Mouse (Mus musculus): ENCODE results near the gene Dscaml1. TPM values are rescaled to one million over a fixed set of nuclear protein-coding genes. Genes with fewer than 3 reads are reported as not detected.

The Dscaml1 gene
- total RNA-seq, 2 experiments from 2014 or later, result 73.7 to 75.4 TPM

DNA sequence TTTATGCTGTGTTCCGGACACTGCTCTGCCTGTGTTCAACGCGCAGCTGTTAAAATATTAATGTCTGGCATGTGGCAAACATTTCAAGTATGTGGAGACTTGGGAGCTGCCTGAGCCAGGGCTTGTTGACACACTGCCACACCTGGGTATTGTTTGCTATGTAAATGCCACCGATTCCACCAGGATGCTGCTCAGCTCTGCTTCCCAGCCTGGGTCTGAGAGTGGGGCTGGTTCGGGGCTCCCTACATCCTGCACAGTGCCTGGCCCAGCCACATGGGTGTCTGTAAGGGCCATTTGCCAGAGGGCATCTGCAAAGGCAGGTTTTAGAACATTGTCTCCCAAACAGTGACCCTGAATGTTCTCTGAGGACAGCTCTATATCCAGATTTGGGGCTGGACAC is 78.5 kb downstream of the Dscaml1 start:
- DNase-seq (ENCODE audit: low spot score in 2 of 2), result no peak

GRCm38 (mm10) chr9:45505487-45505939 is 79.1 kb downstream of the Dscaml1 start:
- no peak for DNase-seq (ENCODE audit: low spot score in 2 of 2)

GRCm38 (mm10) chr9:45507482-45507881 is 81.1 kb downstream of the Dscaml1 start:
- no peak for DNase-seq (ENCODE audit: low spot score in 2 of 2)

- no peak for DNase-seq (ENCODE audit: low spot score in 2 of 2)
These were observed 84.5 kb downstream of the Dscaml1 start for GRCm38 (mm10) chr9:45510806-45511546.

DNA sequence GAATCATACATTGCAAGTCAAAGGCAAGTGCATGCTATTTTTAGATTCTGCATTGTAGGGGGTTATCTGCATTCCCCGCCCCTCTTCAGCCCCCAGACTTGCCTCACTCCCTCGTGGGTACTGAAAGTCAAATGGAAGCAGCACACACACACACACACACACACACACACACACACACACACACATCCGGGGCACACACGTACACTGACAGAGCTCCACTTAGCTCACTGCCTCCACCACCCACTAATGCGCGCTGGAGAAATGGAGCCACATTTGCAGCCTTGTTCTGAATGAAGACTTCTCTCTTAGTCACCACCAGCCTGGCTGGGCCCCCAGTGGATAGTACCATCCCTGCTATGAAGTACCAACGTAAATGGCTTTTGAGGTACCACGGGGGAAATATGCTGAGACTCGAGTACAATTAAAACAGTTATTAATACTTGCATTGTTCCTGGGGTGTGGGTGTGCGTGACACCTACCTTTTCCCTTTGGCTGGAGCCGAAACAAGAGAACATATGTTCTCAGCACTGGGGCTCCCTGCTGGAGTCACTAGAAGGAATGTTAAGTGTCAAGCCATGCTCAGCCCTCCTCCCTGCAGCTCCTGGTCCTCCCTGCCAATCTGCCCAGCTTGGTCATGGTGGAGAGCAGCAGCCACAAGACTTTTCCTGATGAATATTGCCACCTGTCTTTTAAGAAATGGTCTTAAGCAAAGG is 91.7 kb downstream of the Dscaml1 start:
- no peak for DNase-seq (ENCODE audit: low spot score in 2 of 2)

DNA sequence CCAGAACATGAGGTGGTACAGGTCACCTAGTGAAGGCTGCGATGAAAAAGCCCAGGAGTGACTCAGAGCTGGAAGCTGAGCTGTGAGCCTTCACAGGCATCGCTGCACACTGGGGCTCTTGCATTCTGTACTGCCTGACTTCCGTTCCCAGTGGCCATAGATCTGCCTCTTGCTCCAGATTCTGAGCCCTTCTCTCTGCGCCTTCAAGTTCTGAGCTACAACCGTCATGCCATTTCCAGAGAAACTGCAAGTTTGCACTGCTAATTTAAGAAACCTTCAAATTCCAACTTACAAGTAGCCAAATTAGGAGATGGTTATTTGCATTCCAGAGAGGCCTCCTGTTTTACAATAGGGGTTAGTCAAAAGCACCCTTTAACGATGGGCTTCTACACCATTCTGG is 93.4 kb downstream of the Dscaml1 start:
- no peak for DNase-seq (ENCODE audit: low spot score in 2 of 2)

DNA sequence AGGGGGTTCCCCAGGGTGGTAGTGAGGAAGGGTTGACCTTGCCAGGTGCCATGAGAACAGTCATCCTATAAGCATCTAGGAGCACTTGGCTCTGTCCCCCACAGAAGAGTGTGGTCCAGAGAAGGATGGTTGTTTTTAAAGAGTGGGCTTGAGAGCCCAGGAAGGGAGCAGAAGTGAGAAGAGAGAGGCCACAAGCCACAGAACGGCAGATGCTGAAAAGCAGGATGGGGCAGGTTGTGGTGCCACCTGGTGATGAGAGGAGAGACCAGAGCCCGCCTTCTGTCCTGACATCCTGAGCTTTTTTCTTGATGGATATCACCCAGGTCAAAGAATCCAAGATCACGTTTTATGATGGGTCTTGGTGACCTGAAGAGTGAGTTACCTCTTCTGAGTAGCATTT is 96.4 kb downstream of the Dscaml1 start:
- no peak for DNase-seq (ENCODE audit: low spot score in 2 of 2)

DNA sequence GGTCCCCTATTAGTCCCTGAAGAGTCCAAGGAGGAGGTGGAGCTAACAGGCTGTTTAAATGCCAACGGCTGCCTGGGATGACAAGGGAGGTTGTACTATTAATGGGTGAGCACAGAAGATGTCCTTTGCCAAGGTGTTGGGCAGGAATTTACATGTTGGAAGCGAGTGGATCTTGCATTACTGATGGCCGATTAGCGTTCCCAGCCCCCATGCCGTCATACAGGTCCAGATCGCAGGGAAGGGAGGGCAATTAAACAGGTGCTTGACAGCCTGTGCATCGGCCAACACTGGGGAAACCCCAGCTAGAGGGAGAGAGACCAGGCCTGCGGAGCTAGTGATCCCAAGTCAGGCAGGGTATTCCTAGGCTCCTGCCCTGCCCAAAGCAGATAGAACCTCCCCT is 98.1 kb downstream of the Dscaml1 start:
- no peak for DNase-seq (ENCODE audit: low spot score in 2 of 2)

GRCm38 (mm10) chr9:45533253-45533652 is 106.8 kb downstream of the Dscaml1 start:
- no peak for DNase-seq (ENCODE audit: low spot score in 2 of 2)

- DNase-seq (ENCODE audit: low spot score in 2 of 2), result no peak
These were observed 108.1 kb downstream of the Dscaml1 start for GRCm38 (mm10) chr9:45534472-45534988.

- no peak for DNase-seq (ENCODE audit: low spot score in 2 of 2)
These were observed 111.2 kb downstream of the Dscaml1 start for GRCm38 (mm10) chr9:45537649-45538048.

GRCm38 (mm10) chr9:45539265-45540044 is 113.0 kb downstream of the Dscaml1 start:
- DNase-seq (ENCODE audit: low spot score in 2 of 2), result no peak

DNA sequence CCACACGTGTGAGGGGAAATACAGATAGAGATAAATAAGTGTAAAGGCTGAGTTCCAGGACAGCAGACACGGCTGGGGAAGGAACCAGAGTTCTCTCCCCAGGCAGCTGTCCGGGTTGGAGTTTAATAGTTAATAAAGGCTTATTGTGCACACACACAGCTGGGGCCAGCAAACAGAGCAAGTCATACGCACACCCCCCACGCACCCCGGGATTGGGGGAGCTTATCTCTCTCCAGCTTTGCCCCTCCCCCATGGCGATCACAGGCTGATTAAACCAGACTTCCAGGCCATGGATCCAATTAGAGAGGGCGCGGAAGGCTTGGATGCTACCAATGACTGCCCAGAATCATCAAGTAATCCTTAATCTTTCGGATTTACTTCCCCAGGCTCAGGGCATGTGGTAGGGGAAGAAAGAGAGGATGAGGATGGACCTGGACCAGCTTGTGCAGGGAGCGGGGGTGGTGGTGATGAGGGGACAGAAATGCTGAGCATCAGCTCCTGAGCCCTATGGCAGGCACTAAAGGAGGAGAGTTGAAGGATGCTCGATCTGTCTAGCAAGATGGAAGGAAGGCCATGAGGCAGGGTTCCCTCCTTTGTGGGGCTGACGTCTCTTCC is 119.7 kb downstream of the Dscaml1 start:
- DNase-seq (ENCODE audit: low spot score in 2 of 2), result peak in 1 of 2 experiments; percentile 49

- no peak for DNase-seq (ENCODE audit: low spot score in 2 of 2)
These were observed 120.6 kb downstream of the Dscaml1 start for GRCm38 (mm10) chr9:45546902-45547578.

DNA sequence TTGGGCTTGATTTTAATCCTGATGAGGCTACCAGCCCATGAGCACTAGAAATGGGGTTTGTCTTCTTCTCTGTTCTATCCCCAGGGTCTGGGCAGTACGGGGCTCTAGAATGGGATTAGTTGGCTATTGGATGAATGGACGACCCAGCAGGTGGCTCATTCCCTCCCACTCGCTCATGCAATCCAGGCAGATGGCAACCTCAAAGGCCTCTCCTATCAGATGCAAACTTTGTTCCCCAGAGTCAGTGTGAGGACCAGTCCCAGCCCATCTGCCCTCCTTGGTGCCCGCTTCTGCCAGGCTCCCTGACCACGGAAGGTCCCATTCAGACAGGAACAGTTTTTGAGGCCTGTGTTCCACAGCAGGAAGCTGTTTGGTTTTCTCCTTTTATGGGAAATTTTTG is 123.4 kb downstream of the Dscaml1 start:
- no peak for DNase-seq (ENCODE audit: low spot score in 2 of 2)

- DNase-seq (ENCODE audit: low spot score in 2 of 2), result no peak
These were observed 123.8 kb downstream of the Dscaml1 start for GRCm38 (mm10) chr9:45550210-45550609.

- DNase-seq (ENCODE audit: low spot score in 2 of 2), result no peak
These were observed 124.2 kb downstream of the Dscaml1 start for GRCm38 (mm10) chr9:45550662-45551061.

DNA sequence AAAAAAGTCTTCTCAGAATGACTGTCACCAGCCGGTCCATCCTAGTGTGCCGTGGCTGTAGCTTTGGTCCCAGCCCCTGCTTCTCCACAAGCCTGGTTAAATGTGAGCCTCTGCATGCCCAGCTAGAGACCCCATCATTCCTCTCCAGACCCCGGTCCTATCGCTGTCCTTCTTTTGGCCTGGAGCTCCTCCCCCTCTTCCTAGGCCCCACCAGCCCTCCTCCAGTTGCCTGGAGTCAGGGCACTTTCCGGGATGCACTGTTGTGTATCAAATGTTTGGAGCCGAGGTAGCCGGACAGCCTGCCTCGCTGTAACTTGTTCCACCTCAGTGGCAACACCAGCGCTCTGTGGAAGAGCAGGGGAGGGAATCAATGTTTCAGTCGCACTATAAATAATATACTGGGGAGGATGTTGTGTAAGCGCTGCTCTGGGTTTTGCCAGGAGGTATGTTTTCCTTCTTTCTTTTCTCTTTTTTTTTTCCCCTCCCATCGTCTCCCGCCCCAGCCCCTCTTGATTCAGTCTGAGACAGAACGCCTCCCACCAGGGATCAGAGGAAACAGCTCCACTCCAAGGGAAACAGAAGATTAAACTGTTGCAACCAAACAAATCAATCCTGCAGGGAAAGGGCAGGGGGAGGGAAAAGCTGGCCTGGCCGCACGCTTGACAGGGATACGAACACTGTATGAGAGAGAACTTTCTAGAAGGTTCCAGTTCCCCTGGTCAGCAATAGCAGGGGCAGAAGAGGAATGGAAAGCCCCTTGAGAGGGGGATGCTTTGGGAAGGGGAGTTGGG is 128.8 kb downstream of the Dscaml1 start:
- DNase-seq (ENCODE audit: low spot score in 2 of 2), result no peak

DNA sequence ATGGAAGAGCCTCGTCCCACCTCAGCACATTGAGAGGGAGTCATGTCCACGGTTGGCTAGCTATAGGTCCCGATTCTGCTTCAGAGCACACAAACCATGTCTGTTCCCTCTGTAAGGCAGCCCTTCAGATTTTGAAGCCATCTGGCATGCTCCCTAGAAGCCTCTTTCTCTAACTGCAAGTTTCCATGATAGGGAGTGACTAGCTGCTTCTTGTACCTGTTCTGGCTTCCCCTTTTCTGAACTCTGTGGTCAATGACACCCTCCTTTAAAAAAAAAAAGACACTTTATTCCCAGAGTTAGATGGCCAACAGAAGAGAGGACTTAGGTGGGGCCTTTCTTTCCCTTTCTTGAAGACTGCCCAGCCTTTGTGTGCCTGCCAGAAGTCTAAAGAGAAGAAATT is 130.5 kb downstream of the Dscaml1 start:
- DNase-seq (ENCODE audit: low spot score in 2 of 2), result no peak

DNA sequence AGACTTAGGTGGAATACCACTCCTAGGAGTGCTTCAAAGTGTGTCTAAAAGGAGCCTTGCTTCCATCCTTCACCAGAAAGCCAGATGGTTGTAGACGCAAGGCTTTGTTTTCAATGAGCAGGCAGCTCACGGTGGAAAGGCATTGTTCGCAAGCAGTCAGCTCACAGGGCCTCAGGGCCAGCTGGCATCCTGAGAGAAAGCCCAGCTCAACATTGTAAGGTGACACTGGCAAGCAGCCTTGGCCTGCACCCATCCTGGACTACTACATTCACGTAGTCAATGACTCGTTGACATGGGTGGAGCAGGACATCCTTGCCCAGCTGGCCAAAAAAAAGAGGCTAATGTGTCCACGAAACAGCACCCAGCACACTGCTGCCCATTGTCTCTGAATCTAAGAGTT is 134.6 kb downstream of the Dscaml1 start:
- no peak for DNase-seq (ENCODE audit: low spot score in 2 of 2)
